Mouse (Mus musculus) c-Kit-positive CD71-negative TER-119-negative erythroid progenitor cells, embryonic 14.5 days (primary cell): Measurements from ENCODE around the gene Dido1.

Experiments used
- DNase-seq: peaks from one replicate; pipeline ENCODE4 v3.0.0-alpha.2; 2013; ENCODE audit warnings: low read depth

Dido1 gene

DNA sequence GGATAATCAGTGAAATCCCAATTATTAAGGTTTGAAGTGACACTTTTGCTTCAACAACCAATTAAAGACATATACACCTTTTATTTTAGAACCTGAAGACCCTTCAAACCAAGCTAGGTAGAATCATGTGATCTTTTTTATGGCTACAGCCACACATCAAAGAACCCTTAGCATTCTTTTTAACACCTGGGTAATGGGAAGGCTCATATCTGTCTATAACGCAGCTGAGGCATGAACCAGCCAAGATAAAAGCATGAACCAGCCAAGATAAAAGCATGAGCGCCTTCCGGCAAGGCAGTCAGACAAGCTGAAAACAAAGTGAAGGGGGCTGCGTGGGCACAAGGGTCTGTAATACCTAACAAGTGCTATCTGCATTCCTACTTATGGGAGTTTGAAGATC is 25.8 kb downstream of the Dido1 start:
- no peak for DNase-seq

DNA sequence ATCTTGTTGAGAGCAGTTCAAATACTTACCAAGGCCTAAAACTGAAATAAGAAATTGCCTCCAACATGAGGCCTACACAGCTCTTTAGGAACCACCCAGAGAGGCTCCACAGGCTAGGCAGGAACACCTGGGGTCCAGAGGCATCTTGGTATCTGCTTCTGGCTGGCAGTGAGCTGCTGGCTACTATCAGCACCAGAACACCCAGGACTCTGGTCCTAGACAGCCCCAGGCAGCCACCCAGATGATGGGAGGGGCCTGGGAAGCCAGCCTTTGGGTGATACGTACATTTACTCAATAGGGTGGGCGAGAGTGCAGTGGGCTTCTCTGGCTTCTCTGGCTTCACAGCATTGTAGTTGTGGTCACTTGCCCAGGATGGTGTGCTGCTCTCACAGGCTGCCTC is 26.3 kb downstream of the Dido1 start:
- DNase-seq = no peak

DNA sequence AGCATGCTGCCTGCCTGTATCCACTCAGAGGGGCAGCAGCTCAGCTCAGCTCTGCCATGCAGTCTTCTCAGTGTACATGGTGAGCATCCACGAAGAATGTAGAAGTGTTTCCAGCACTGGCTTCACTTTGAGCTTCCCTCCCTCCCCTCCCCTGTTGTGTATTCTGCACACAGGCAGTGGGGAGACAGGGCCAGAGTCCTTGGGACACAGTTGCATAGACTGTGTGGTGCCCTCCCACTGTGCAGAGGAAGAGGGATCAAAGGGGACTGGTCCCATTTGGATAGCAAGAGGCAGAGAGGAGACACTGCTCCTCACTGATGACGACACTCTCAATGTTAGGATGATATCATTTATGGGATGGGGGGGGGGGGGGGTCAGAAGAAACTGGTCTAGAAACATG is 28.6 kb downstream of the Dido1 start:
- no peak for DNase-seq

DNA sequence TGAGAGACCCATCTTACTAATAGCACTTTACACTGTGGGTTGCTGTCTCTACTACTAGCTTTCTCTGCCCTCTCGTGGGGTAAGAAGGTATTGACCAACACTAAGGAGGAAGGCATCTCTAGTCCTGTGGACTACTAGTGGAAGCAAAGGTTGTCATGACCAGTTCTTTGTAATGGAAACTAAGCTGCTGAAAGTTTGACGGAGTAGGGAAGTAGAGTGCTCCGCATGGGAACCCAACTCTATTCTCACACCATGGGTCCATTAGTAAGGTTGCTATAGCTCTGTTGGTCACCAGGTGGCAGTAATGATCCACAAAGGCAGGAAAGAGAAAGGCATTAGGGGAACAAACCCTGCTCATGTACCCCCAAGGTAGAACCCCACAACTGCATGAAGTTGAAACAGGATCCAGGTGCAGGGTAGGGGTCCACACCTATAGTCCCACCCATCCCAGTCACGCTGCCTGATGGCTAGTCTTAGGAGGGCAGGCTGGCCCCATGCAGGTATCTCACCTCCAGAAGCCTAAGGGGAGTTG is 31.1 kb downstream of the Dido1 start:
- peak; percentile 74 for DNase-seq

DNA sequence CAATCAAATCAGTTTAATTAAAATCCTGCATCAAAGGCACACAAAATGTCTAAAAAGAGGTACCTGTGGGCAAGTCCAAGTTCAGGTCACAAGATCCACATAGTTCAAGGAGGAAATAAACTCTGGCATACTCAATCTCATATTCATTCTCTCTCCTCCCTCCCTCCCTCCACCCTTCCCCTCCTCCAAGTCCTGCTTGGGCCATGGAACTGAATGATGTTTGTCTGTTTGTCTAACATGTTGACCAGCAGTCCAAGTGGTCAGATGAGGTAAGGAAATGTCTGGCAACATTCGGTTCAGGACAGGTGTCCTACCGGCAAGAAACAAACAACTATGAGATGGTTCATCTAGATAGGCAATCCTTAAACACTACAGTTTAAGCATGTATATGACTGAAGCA is 33.1 kb downstream of the Dido1 start:
- no peak for DNase-seq

DNA sequence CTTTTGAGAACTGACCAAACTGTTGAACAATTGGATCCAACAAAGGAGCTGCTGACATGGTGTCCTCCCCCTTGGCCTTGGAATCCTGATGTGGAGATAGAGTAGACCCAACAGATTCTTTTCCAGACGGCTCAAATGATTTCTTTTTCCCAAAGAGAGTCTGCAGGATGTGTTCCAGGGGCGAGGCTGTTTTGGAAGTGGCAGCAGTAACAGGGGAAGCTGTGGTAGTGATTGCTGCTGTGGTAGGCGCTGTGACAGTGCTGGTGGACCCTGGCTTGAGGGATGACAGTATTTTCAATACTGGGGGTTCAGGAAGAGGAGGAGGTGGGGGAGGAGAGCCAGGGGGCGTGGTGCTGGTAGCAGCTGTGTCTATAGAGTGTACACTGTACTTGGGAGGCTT is 47.8 kb downstream of the Dido1 start:
- no peak for DNase-seq

DNA sequence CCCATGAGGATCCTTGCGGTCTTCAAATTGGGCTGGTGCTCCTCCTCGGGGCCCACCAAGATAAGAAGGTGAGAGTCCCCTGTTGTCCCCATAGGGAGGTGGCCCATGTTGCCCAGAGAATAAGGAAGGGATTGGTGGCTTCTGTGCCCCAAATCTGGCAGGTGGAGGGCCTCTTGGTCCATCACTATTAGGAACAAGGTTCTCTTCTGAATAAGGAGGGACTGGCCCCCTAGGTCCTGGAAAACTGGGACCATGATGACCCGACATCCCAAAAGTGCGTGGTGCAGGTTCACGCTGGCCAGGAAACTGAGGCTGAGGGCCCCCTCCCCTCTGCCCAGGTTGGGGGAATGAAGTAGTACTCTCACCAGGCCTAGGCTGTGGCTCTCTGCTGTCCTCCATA is 49.3 kb downstream of the Dido1 start:
- no peak for DNase-seq

DNA sequence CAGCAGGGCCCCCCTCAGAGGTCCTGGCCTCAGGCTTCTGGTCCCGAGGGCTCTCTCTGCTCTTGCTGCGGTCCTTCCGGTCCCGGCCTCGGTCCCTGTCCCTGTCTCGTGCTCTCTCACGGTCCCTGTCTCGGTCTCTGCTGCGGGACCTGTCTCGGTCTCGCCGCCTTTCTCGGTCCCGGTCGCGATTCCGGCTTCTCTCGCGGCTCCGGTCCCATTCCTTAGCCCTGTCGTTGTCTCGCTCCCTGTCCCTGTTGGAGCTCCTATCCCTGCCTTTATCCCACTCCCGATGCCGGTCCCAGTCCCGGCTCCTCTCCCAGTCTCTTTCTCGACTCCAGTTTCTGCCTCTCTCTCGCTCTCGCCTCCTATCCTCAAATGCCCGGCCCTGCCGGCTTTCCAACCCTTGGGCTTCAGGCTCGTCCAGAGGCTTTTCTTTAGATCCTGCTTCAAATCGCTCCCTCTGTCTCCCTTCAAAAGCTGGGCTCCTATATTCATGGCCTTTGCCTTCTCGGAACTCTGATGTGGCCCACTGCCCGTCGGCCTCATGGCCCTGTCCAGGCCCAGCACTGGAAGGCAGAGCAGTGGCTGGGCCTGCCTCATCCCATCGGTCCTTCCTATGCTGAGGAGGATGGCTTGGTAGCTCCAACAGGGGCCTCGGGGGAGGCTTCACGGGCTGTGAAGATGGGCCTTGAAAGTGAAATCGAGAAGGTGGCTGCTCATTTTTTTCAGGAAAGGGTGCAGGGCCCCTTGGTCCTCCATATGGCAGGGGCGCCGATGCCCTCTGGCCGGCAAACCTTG is 50.2 kb downstream of the Dido1 start:
- no peak for DNase-seq

DNA sequence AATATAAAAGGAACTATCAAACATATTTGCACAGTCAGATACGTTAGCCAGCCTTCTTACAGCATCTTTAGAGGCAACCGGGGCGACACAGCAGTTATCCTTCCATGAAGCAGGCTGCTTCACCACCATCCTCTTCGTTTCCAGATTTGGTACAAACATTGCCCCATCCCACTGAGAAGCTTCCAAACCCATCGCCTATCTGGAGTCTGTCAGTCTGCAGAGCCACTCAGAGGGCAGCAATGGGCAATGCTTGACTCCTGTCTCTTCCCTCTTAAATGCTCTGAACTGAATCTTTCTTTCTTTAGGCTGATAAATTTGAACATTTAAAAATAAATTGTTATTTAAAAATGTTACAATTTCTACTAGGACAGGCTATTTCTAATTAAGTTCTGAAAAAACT is 51.4 kb downstream of the Dido1 start:
- DNase-seq = no peak

DNA sequence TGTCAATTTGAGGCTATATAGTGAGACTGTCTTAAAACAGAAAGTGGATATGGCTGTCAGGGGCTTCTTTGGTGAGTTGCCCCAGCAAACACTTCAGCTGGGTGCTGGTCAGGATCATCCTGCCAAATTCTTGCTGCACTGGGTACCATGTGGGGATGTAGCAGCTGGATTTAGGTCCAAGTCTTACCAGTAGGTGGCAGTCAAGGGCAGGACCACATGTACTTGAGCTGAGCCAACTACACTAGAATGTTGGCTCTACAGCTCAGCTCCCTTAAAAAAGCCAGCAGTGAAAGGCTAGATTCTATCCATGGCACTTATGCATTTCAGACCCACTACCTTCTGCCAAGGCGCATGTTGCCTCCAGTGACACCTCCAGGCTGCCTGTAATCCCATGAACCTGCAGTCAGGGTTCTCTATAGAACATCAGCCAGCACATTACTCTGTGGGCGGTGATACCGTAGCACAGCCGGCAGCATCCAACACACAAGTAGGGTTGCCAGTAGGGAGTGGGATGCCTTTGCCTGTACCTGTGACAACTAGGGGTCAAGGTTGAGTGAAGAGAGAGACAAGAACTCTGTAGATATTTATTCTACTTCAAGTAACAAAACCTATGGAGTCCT is 52.3 kb downstream of the Dido1 start:
- peak; percentile 68 for DNase-seq

DNA sequence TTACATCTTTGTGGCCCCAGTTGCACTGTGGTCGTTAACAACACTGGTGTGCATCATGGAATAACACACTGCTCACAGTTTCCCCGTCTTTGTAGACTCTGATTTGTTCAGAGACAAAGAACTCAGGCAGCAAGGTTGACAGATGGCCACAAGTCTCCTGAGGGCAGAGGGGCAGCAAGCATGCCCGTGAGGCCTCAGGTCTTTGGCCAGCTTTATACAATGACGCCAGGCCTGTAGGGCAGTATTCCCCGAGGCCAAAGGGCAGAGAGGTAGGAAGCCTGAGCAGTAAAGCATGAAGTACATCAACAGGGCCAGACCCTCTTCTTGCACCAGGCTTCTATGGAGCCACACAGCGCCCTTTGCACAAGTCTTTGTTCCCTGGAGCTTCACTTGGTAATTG is 54.6 kb downstream of the Dido1 start:
- no peak for DNase-seq

DNA sequence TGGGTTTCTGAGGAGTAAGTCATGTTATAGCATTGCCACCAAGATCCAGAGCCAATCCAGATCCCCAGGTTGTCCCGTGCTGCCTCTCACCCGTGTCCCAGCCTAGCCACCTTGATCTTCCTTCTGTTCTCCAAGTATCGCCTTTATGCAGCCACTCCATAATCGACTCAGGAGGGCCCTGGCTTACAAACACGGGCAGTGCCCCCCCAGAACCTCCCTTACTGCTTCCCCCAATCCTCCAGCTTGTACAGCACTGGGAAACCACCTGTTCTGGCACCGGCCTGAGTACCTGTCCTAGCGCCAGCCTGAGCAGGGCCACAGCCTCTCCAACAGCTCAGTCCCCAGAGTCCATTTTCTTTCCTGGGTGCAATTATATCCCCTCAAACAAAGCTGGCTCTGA is 55.1 kb downstream of the Dido1 start:
- DNase-seq = no peak

DNA sequence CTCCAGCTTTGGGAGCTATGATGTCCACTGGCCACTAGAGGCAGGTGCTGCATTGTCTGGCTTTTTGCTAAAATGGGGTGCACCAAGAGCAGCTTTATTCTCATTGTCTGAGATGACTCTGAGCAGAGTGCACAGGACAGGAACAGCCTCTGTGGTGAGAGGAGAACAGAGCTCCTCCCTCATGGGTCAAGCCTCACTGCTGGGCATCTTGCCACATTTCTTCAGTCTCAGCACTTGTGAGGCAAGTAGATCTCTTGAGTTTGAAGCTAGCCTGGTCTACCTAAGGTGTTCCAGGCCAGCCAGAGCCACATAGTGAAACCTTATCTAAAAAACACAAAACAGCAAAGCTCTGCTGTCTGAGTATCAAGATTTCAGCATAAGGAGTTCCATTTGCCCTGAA is 63.0 kb downstream of the Dido1 start:
- no peak for DNase-seq

DNA sequence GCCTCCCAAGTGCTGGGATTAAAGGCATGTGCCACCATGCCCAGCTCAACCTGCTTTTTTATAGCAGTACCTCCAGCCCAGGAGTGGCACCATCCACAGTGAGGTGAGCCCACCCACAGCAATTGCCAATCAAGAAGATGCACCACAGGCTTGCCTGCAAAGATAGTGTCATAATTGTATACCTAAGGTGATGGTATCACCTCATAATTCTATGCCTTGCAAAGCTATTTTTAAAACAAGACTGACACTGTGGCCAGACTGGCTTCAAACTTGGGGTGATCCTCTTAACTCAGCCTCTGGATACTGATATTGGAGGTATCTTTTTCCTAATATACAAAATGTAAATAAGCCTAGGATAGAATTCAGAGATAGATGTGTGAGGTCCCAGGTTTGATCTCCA is 66.2 kb downstream of the Dido1 start:
- DNase-seq = no peak

DNA sequence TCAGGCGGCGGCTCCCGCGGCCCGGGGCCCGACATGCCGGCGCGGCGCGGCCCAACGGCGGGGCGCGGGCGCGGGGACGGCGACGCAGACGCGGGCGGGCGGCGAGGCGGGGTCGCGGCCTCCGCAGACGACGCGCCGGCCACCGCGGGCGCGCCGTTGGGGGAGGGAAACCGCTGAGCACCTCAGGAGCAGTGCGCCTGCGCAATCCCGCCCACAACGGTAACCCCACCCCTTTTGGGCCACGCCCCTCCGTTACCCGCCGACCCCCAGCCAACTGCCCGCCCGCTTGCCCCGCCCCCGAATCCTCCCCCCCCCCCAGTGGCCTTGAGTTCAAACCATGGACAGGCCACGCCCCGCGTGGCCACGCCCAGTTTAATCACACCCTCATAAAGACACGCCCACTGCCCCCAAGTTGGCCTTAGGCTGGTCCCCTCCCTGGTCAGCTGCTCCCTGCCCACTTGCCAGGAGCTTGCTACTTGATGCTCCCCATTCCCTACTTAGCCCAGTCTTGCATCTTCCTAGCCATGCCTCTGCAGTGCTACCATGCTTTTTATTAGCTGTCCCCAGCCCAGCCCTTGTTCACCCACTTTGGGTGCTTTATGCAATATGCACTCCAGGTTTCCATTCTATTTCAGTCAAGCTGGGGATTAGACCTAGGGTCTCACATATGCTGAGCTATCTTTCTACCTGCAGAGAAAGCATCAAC is 67.1 kb downstream of the Dido1 start, which contains the start of gene Tcfl5:
TSS of gene Tcfl5 (minus strand) at position 154 of the 706 bp plus-strand sequence.
- no peak for DNase-seq

DNA sequence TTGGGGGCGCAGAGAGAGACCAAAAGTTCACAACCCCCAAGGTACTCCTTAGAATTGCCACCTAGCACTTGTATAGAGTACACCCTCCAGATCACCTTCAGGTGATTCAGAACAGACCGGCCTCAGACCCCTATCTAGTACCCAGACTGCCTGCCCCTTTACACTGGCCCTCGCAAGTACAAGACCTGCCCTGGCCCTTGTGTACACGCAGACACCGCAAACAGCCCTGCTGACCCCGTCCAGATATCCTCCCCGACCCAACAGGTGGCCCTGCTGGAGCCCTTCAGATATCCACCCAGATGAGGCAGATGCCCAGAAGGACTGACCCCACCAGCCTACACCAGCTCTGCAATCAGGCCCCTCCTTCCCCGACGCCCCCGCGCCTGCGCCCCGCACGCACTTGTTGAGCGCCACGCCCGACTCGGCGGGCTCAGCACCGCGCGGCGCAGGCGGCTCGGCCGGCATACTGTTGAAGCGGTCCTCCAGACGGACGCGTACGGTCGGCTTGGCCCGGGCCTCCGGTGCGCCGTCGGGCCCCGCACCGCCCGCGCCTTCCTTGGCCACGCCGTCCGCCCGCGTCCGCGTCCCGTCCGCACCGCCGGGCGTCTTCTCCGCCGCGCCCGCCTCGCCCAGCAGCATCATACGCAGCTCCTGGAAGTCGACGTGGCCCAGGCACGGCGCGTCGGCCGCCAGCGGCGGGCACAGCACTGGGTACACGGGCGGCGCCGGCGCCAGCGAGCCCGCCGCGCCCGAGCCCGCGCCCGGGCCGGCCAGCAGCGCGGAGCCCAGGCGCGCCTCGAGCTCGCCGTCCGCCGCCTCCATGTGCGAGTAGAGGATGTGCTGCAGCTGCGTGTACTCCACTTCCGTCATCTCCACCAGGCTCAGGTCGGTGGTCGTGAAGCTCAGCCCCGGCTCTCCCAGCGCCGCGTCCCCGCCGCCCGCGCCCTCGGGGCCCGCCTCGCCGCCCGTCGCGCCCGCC is 67.9 kb downstream of the Dido1 start:
- no peak for DNase-seq

DNA sequence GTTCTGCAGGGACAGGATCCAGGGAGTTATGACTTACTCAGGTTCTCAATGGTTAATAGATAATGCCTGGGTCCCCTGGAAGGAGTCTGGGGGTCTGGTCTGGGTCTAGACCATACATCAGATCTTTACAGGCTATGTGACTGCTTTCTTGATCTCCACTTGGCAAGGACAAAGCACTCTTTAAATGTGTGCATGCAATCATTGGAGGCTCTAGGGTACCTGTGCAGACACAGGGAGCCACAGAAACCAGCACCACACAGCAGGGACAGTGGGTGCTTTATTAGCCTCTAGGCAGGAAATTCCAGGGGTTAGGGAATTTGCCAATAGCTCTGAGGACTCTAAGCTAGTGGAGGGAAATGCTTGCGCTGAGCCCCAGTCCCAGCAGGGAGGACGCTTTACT is 97.9 kb downstream of the Dido1 start:
- DNase-seq = no peak

DNA sequence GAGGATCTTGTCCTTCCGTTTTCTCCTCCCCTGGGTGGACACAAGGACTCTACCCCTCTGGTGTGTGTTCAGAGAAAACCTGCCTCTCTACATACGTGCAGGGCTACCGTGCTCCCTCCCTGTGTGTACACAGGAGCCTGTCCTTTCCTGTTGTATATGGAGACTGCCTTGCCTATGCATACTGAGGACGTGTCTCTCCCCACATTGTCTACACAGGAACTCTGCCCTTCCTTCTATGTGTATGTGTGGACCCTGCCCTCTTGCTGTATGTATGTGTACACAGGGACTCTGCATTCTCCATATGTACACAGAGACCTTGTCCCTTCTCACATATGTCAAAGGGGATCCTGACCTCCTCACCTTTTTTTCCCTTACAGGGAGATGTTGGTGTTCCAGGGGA is 99.5 kb downstream of the Dido1 start:
- DNase-seq = no peak
